Mouse (Mus musculus) myocyte (in vitro differentiated cells): ENCODE results near the gene Lsm4. TPM values are rescaled to one million over a fixed set of nuclear protein-coding genes. Genes with fewer than 3 reads are reported as not detected.

Experiments used
- H3K27me3 ChIP-seq: one replicate; pipeline ENCODE4 v1.6.1; 2011; ENCODE audit not compliant: control insufficient read depth, insufficient read depth, insufficient read length
- H3K36me3 ChIP-seq: one replicate; pipeline ENCODE4 v1.6.1; 2011; ENCODE audit not compliant: control insufficient read depth, insufficient read depth
- H3K4me2 ChIP-seq: one replicate; pipeline ENCODE4 v1.6.1; 2011; ENCODE audit warnings: low read depth, control low read depth
- H3K4me3 ChIP-seq: one replicate; pipeline ENCODE4 v1.5.1; 2011; ENCODE audit warnings: mild to moderate bottlenecking, control low read depth, moderate library complexity
- H3K79me2 ChIP-seq: one replicate; pipeline ENCODE4 v1.6.1; 2011; ENCODE audit not compliant: control insufficient read depth, insufficient read depth
- H3ac ChIP-seq: one replicate; pipeline ENCODE4 v1.6.1; 2011; ENCODE audit not compliant: control insufficient read depth, insufficient read length
- CEBPB ChIP-seq: IDR thresholded peaks from 2 replicates; pipeline ENCODE4 v1.6.1; 2011; ENCODE audit warnings: mild to moderate bottlenecking, moderate library complexity; ENCODE audit not compliant: poor library complexity, insufficient read depth, severe bottlenecking
- E2F4 ChIP-seq: IDR thresholded peaks from one replicate; pipeline ENCODE4 v1.6.1; 2011; ENCODE audit warnings: mild to moderate bottlenecking, control low read depth, moderate library complexity; ENCODE audit not compliant: insufficient read depth
- MAX ChIP-seq: IDR thresholded peaks from one replicate; pipeline ENCODE4 v1.6.1; 2011; ENCODE audit warnings: low read depth, mild to moderate bottlenecking, control low read depth
- MYOD1 ChIP-seq, 3 experiments: IDR thresholded peaks; one replicate each; pipeline ENCODE4 v1.6.1; 2011; ENCODE audit warnings: control low read depth in 2 of 3, low read depth in 2 of 3, mild to moderate bottlenecking in 2 of 3, moderate library complexity in 1 of 3; ENCODE audit not compliant: insufficient read length in 2 of 3, control insufficient read depth in 1 of 3
- MYOG ChIP-seq, 3 experiments: IDR thresholded peaks; one replicate each; pipeline ENCODE4 v1.6.1; 2011; ENCODE audit warnings: control low read depth in 2 of 3, low read depth in 2 of 3, mild to moderate bottlenecking in 2 of 3; ENCODE audit not compliant: insufficient read length in 2 of 3, control insufficient read depth in 1 of 3, insufficient read depth in 1 of 3
- POLR2A ChIP-seq: IDR thresholded peaks from one replicate; pipeline ENCODE4 v1.6.1; 2011; ENCODE audit warnings: low read depth, mild to moderate bottlenecking, control low read depth, moderate library complexity; ENCODE audit not compliant: insufficient read length
- POLR2AphosphoS2 ChIP-seq: IDR thresholded peaks from one replicate; pipeline ENCODE4 v1.6.1; 2011; ENCODE audit warnings: low read depth, control low read depth; ENCODE audit not compliant: insufficient read length
- REST ChIP-seq: IDR thresholded peaks from one replicate; pipeline ENCODE4 v1.6.1; 2011; ENCODE audit warnings: mild to moderate bottlenecking, control low read depth, moderate library complexity; ENCODE audit not compliant: insufficient read depth, insufficient read length
- SRF ChIP-seq: IDR thresholded peaks from one replicate; pipeline ENCODE4 v1.6.1; 2011; ENCODE audit warnings: low read depth; ENCODE audit not compliant: control insufficient read depth, insufficient read length
- TCF12 ChIP-seq: IDR thresholded peaks from one replicate; pipeline ENCODE4 v1.6.1; 2011; ENCODE audit warnings: mild to moderate bottlenecking, control low read depth; ENCODE audit not compliant: poor library complexity, insufficient read depth, severe bottlenecking
- TCF3 ChIP-seq: IDR thresholded peaks from one replicate; pipeline ENCODE4 v1.6.1; 2011; ENCODE audit warnings: low read depth, control low read depth; ENCODE audit not compliant: insufficient read length
- USF1 ChIP-seq: IDR thresholded peaks from one replicate; pipeline ENCODE4 v1.6.1; 2011; ENCODE audit warnings: low read depth, mild to moderate bottlenecking, control low read depth, moderate library complexity
- polyA plus RNA-seq: library from polyadenylated mRNA; unstranded; fragments of >200 nt; fragmentation: generic; extraction: Trizol; gene quantifications from one replicate; pipeline ENCODE4 v1.2.1, GENCODE M21; 2012; ENCODE audit warnings: missing spikeins

Lsm4 gene
- polyA plus RNA-seq, 1 experiment, result 178 TPM

DNA sequence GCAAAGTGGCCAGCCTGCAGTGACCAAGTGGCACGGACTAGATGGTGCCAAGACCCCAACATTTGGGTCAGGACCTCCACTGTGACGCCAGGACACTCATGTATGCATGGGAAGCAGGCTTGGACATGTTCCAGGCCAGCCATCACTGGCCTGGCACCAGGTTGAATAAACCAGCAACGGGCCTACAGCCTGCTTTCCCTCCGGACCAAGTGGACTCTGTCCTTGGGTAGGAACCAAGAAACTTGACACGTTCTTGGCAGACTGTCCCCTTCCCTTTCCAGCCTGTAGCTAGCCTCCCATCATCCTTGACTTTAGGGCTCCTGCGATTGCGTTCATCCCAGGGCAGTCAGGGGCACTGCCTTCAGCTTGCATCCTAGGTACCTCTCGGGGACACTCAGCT is 14.5 kb downstream of the Lsm4 start:
- H3K79me2 ChIP-seq, result no peaks in the 10 kb centered on the region
- no peak overlapping the region for H3ac ChIP-seq
- no peak overlapping the region for H3K4me3 ChIP-seq
- no peak overlapping the region for H3K4me2 ChIP-seq
- TF ChIP-seq MYOD1 (IDR thresholded peaks at IDR 0.05; ENCODE audit: control insufficient read depth in 1 of 3, insufficient read length in 2 of 3, low read depth in 2 of 3) (no peak), MAX (no peak)
- no peaks in the 10 kb centered on the region for H3K27me3 ChIP-seq
- no peaks in the 10 kb centered on the region for H3K36me3 ChIP-seq

DNA sequence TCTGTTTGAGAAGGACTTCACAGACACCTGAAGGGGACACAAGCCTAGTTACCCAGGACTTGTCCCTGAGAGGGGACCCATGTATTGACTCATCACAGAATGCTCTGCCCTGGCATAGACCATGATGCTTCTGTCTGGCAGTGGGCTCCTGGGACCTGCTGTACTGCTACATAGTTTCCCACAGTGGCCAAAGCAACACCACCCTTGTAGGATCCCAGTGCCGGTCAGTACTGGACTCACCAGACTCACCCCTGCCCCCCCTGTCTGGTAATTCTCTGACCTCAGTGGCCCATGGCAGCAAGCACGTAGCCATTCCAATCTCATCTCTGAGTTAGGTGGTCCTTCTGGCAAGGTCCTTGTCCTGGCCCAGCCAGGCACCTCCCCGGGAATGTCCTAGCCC is 15.1 kb downstream of the Lsm4 start:
- Histone ChIP-seq H3K27me3 (no peaks in the 10 kb centered on the region), H3K4me2 (no peak overlapping the region)
- TF ChIP-seq MYOG (IDR thresholded peaks at IDR 0.05; ENCODE audit: control insufficient read depth in 1 of 3, insufficient read depth in 1 of 3, insufficient read length in 2 of 3, low read depth in 2 of 3) (no peak), POLR2A (no peak), E2F4 (no peak), CEBPB (no peak), POLR2AphosphoS2 (no peak), MYOD1 (IDR thresholded peaks at IDR 0.05; ENCODE audit: control insufficient read depth in 1 of 3, insufficient read length in 2 of 3, low read depth in 2 of 3) (no peak), REST (no peak), MAX (no peak), USF1 (no peak), TCF3 (no peak), TCF12 (no peak), SRF (no peak)

DNA sequence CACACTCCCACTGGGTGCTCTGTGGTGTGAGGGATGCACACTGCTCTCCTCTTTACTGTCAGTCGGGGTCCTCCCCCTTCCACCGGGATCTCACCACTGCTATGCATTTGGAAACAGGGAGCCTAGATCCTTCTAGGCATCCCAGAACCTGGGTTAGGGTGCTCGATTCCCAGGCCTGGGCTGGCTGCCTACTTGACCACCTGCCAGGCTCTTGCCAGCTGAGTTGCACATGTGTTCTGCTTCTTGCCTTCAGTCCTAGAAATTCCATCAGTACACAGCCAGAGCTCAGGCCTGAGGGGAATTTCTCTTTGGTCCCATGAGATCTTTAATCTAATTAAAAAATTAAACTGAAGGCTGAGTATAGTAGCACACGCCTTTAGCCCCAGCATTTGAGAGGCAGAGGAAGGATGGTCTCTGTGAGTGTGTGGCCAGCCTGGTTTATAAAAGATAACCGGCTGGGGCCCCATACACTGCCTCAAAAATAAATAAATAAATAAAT is 16.9 kb downstream of the Lsm4 start:
- Histone ChIP-seq H3K36me3 (no peaks in the 10 kb centered on the region), H3K27me3 (no peaks in the 10 kb centered on the region), H3K79me2 (no peaks in the 10 kb centered on the region), H3K4me2 (no peak overlapping the region), H3K4me3 (no peak overlapping the region), H3ac (no peak overlapping the region)
- TF ChIP-seq TCF3 (no peak), MYOD1 (IDR thresholded peaks at IDR 0.05; ENCODE audit: control insufficient read depth in 1 of 3, insufficient read length in 2 of 3, low read depth in 2 of 3) (no peak), E2F4 (no peak), USF1 (no peak), TCF12 (no peak), REST (no peak), MYOG (IDR thresholded peaks at IDR 0.05; ENCODE audit: control insufficient read depth in 1 of 3, insufficient read depth in 1 of 3, insufficient read length in 2 of 3, low read depth in 2 of 3) (no peak), CEBPB (no peak), POLR2AphosphoS2 (no peak), SRF (no peak), MAX (no peak), POLR2A (no peak)

More for the DNA sequence above, 15.1 kb downstream of the Lsm4 start:
- no peak overlapping the region for H3ac ChIP-seq
- H3K4me3 ChIP-seq, result no peak overlapping the region
- no peaks in the 10 kb centered on the region for H3K36me3 ChIP-seq
- H3K79me2 ChIP-seq, result no peaks in the 10 kb centered on the region

DNA sequence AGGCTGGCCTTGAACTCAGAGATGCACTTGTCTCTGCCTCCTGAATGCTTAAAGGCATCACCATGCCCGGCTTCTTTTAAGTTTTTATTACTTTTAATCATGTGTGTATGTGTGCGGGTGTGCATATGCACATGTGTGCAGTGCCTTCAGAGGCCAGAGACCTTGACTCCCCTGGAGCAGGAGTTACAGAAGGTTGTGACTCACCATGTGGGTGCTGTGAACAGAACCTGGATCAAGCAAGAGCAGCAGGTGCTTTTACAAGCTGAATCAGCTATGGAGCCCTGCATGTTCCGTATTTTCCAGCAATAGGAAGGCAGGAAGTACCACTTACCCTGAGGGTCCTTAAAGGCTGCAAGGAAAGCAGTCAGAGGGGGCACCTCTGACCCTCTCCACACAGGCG is 18.2 kb downstream of the Lsm4 start:
- Histone ChIP-seq H3K27me3 (no peaks in the 10 kb centered on the region), H3K4me3 (no peak overlapping the region), H3ac (no peak overlapping the region), H3K79me2 (no peaks in the 10 kb centered on the region), H3K4me2 (no peak overlapping the region), H3K36me3 (no peaks in the 10 kb centered on the region)
- TF ChIP-seq USF1 (no peak), POLR2AphosphoS2 (no peak), POLR2A (no peak), REST (no peak), TCF3 (no peak), E2F4 (no peak), CEBPB (no peak), MYOG (IDR thresholded peaks at IDR 0.05; ENCODE audit: control insufficient read depth in 1 of 3, insufficient read depth in 1 of 3, insufficient read length in 2 of 3, low read depth in 2 of 3) (no peak), TCF12 (no peak), SRF (no peak), MYOD1 (IDR thresholded peaks at IDR 0.05; ENCODE audit: control insufficient read depth in 1 of 3, insufficient read length in 2 of 3, low read depth in 2 of 3) (no peak), MAX (no peak)

DNA sequence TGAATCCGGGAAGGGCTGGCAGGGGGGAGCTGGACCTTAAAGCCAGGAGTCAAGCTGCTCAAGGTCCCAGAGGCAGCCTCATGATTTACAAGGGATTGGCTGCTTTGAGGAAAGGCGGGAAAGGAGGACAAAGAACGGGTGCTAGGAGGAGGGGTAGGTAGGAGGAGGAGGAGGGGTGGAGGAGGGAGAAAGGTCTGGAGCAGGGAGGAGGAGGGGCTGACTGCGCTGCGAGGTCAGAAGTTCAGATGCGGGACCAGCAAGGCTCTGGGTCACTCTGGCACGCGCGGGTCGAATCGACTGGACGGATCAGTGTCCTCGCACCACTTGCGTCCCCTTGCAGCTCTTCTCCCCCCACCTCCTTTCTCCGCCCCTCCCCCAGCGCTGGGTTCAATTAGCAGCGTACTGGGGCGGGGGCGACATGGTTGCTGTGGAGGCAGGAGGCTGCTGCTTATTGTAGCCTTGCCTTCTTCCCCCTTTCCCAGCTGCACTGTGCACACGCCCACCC is 18.7 kb downstream of the Lsm4 start:
- no peaks in the 10 kb centered on the region for H3K27me3 ChIP-seq
- H3K4me3 ChIP-seq, result no peak overlapping the region
- no peaks in the 10 kb centered on the region for H3K79me2 ChIP-seq
- no peak for TF ChIP-seq REST
- TF ChIP-seq MAX, result no peak
- no peak for TF ChIP-seq MYOG (IDR thresholded peaks at IDR 0.05; ENCODE audit: control insufficient read depth in 1 of 3, insufficient read depth in 1 of 3, insufficient read length in 2 of 3, low read depth in 2 of 3)
- no peak for TF ChIP-seq CEBPB
- TF ChIP-seq TCF12, result no peak
- no peak for TF ChIP-seq POLR2AphosphoS2
- TF ChIP-seq MYOD1 (IDR thresholded peaks at IDR 0.05; ENCODE audit: control insufficient read depth in 1 of 3, insufficient read length in 2 of 3, low read depth in 2 of 3), result no peak
- TF ChIP-seq E2F4, result no peak
- TF ChIP-seq TCF3, result no peak
- no peak for TF ChIP-seq POLR2A
- TF ChIP-seq SRF, result no peak
- TF ChIP-seq USF1, result no peak
- no peak overlapping the region for H3K4me2 ChIP-seq
- H3K36me3 ChIP-seq, result no peaks in the 10 kb centered on the region
- no peak overlapping the region for H3ac ChIP-seq
